Mouse (Mus musculus): ENCODE data around the gene P2rx1.

- no peak for TF ChIP-seq POLR2A (IDR thresholded peaks at IDR 0.05; ENCODE audit: borderline replicate concordance, extremely low read depth, insufficient read depth, insufficient read length, poor library complexity, severe bottlenecking)
- no peak for TF ChIP-seq CTCF (IDR thresholded peaks at IDR 0.05; ENCODE audit: borderline replicate concordance, extremely low read depth, insufficient read depth, insufficient read length)
Observed at GRCm38 (mm10) chr11:73061413-73061812, 62.5 kb downstream of the P2rx1 start.
